ENCODE assay signal across 8 mouse cellular contexts in the genomic region with DNA sequence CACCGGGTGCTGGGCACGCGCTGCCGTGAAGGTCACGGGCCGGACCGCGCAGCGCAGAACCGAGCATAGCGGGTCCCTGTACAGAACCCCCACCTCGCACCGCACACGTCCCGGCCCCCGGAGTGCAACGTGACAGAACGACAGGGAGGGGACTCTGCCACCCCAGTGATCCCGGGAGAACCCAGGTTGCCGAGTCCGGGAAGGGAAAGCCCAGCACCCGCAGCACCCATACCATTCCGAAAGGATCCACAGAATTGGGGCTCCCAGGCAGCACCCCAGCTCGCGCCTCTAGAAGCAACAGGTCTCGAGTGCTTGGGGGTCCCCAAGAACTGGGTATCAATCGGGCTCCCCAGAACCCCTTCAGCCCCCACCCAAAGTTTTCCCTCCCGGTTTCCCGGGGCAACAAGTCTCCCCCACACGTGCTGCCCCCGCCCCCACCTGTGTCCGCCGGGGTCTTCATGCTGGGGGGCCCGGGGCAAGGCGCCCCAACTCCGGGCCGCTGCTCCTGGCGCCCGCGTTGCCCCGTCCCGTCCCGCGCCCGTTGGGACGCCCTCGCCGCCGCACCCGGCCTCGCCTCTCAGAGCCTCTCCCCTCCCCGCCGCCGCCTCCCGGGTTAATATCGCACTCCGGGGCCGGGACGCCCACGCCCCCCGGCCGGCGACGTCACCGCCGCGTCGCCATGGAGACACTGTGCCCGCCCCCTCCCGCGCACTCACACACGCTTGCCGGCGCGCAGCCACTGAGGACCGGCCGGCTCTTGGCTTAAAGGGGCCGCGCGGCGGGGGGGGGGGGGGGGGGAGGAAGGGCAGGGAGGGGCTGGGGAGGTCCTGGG. TPM values are rescaled to one million over a fixed set of nuclear protein-coding genes. Genes with fewer than 3 reads are reported as not detected.
DNase-seq lines count a peak whose midpoint lies in the region; ATAC-seq lines count a peak whose summit lies in the region.

A gene (minus strand): TSS at position 621 of the 832 bp plus-strand sequence.

- peak within 1 kb of the TSS; percentile 98 for H3K4me2 ChIP-seq in hindbrain, embryonic 12.5 days (replicated peaks)

- H3K27me3 ChIP-seq in hindbrain, embryonic 12.5 days: no peaks in the 10 kb centered on the region

- peak; percentile 98 for DNase-seq in NIH3T3 (ENCODE audit: low read depth)
- DNase-seq in cerebellum, postnatal 14 days: peak; percentile 93 to 94
- peak; percentile 91 to 93 for DNase-seq in frontal cortex, postnatal 14 days (ENCODE audit: low spot score in 2 of 2)
- DNase-seq in layer of hippocampus, postnatal 14 days (ENCODE audit: low spot score in 2 of 2): peak; percentile 92 to 95
- DNase-seq in lung, postnatal 10 days: peak; percentile 97
- peak; percentile 95 for DNase-seq in ovary, postnatal 14 days (ENCODE audit: low spot score)
- DNase-seq in thymus, postnatal 14 days: peak; percentile 96

- H3K4me3 ChIP-seq in hindbrain, embryonic 12.5 days: peak within 1 kb of the TSS; percentile 82

- no peaks in the 10 kb centered on the region for H3K36me3 ChIP-seq in hindbrain, embryonic 12.5 days

- peak; percentile 76 for ATAC-seq in hindbrain, embryonic 12.5 days (ENCODE audit: low FRiP score)

- H3K4me1 ChIP-seq in hindbrain, embryonic 12.5 days: peaks cover 48% of the 10 kb centered on the region

- H3K9ac ChIP-seq in hindbrain, embryonic 12.5 days: peak within 1 kb of the TSS; percentile 87

- under 1% methylated on average over 63 of the region's 81 CpGs for WGBS in hindbrain, embryonic 12.5 days

- H3K9me3 ChIP-seq in hindbrain, embryonic 12.5 days (replicated peaks): no peaks in the 10 kb centered on the region

- peak within 1 kb of the TSS; percentile 91 for H3K27ac ChIP-seq in hindbrain, embryonic 12.5 days

RNA-seq across cellular contexts. Expression of the gene that starts here (rescaled TPM):
- polyA plus RNA-seq in hindbrain, embryonic 12.5 days (2016; fragmentation: Nextera tagmentation; extraction: Ambion mirVana): 10.4 and 13.6 TPM in 2 replicates
- total RNA-seq in layer of hippocampus, postnatal 14 days (2021): 10 to 100 TPM; 41.0 to 47.2 TPM

Comparison
In these comparisons a context has a peak if more than half of its experiments do, and no peak if none do; other contexts are left out.
1. Peak in every context shown above with its lines: DNase-seq, ATAC-seq, H3K4me3 ChIP-seq and H3K27ac ChIP-seq.